Mouse (Mus musculus) neutrophil, adult 5-6 weeks (primary cell): Measurements from ENCODE around the gene Ano5. TPM values are rescaled to one million over a fixed set of nuclear protein-coding genes. Genes with fewer than 3 reads are reported as not detected.

Experiments used
- ATAC-seq: fragments of 151-379, 151-347 bp; 2 replicates; pipeline ENCODE4 v1.8.0; 2017; ENCODE audit warnings: mild to moderate bottlenecking, moderate TSS enrichment; ENCODE audit not compliant: insufficient number of reproducible peaks, poor library complexity, low FRiP score, severe bottlenecking; ENCODE audit errors: extremely low read depth
- total RNA-seq: library from RNA; stranded (forward); fragments of 200-1000 nt; gene quantifications from 2 replicates; pipeline ENCODE4 v1.2.3, GENCODE M21; 2017

Gene Ano5
- total RNA-seq, result not detected in 2 replicates

DNA sequence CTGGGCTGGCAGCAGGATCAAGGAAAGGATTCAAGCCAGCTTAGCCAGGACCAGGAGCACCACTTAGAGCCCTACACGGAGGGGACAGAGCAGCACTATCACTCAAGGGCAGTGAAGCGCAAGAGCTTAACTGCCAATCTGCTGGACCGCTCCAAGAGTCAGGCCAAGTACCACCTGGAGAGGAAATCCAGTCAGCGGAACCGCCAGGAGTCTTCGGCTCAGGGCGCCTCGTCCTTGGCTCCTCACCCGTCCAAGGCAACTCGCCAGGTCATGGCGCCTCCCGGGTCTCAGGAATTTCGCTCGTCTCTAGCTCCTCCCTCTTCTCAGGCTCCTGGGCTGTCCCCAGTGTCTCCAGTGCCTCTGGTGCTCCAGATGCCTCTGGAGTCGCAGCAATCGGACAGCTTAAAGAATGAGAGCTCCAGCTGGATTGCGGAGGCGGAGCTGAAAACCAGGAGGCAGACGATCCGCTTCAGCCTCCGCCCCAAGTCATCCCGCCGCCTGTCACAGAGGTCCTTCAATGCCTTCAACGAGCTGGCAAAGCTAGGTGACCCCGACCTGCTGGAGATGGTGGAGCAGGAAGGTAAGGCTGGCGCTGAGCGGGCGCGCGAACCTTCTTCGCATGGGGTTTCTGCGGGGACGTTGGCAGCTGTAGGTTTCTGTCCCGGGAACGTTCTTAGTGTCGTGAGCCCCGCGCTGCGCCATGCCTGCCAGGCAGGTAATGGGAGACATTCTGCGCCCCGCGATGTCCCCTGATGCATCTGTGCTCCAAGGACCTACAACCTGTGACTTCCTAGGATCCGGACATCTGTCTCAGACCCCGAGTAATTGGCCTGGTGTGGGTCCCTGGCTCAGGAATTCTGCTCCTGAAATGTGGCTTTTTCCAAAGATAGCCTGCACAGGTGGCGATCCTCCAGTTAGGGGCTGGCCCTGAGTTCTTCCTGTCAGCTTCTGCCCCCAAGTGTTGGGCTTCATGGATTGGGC lies at the start of gene Ano5:
TSS of gene Ano5 (plus strand) at position 359 of the 981 bp plus-strand sequence.
- no peak for ATAC-seq

DNA sequence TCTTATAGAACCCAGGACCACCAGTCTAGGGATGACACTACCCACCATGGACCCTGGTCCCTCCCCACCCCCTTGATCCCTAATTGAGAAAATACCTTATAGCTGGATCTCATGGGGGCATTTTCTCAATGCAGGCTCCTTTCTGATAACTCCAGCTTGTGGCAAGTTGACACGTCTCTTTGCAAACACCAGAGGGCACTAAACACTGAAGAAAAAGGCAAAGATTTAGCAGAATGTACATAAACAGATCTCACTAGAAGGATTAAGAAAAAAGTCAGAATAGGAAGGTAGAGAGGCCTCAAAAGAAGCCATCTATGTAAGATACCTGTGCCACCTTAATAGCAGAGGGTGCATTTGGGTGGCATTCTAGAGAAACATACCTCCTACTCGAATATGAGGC lies 11.4 kb upstream of the Ano5 start:
- ATAC-seq, result no peak

DNA sequence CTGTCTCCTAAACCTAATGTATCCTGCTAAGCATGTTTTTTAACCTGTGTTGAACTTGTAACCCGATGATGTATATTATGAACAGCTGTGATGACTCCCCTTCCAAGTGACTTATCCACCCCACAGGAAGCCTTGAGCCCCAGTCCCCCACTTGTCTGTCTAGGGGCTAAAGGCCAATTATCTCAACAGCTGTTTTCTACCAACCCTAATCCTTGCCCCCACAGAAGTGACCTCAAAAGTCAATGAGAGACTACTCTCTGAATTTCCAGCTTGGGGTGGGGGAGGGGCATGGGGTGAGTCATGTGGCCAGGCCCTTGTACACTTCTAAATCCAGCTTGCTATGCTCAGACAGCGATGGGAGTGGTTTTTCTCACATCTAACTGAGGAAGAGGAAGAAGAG lies 6.9 kb upstream of the Ano5 start:
- ATAC-seq, result no peak

DNA sequence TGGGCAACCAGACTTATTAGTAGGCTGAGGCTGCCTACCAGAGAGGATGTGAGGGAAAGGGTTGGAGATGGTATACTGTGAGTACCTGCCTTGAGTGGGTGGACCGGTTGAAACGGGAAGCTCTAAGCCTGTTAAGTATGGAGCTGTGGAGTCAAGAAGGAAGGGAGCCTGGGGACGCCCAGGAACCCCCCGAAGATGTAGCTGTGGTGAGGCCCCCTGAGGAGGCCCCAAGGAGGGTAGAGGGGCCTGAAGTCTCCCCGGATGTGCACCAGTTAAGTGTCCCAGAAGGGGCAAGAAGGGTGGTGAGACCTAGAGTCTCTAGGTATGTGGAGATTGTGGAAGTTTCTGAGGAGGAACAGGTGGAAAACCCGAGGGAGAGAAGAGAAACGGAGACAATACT lies 682 bp upstream of the Ano5 start:
- no peak for ATAC-seq

DNA sequence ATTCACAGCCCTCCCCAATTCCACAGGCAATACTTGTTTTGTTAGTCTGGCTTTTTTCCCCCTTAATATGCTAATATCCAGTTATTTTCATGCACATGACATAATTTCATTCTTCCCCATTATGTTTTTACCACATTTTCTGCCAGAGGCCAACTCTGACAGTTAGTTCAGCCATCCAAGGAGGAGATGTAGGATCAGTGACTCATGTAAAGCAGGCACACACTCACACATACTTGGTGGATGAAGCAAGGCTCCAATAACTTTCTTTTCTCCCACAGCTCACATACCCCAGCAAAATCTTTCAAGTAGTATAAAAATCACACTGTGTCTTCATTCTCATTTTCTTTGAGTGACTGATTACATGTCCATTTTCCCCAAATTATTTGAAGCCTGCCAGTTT lies 28.5 kb downstream of the Ano5 start:
- no peak for ATAC-seq

DNA sequence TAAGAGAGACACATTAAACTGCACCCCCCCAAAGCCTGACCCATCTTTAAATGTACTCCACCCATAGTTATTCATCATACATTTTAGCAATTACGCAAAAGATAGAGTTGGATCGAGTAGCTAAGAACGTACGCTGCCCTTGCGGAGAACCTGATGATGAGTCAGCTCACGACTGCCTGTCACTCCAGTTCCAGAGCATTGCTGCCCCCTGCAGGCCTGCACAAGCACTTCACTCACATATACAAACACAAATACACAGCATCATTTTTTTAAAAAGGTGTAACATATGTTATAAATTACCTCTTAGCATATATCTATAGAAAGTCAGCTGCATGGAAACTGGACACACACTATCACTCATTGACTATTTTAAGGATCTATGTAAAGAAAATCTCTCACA lies 29.9 kb downstream of the Ano5 start:
- ATAC-seq, result no peak

DNA sequence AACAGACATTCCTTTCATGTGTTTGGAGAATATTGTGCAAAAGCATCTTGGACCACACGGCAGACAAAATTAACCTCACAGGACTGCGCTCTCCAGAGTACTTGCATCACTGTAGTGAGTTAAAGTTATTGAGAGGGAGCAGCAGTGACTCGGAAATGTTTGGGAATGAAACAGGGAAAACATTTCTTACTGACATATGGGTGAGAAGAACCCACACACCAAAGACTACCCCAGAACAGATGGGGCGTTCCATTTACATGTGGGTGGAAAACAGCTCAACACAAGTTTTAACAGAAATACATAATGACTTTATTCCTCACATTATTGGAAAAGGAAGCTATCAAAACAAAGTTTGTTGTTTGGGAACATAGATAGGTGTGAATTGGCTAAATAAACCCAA lies 89.2 kb downstream of the Ano5 start:
- no peak for ATAC-seq

DNA sequence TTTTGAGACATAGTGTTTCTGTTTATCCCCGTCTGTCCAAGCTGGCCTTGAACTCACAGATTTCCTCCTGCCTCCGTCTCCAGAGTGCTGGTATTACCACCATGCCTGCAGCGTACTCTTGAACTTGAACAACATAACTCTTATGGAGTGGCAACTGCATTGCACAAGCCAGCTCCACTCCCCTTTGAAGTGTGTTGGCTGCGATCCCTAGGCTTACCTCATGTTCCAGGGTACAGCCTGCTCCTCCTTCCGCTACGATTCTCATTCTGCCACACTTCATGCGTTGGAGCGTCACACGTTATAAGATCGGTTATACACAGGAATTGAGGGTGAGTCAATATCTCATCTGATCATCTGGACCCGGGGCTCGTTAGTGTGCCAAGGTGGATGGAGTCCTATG lies 92.9 kb downstream of the Ano5 start:
- no peak for ATAC-seq

DNA sequence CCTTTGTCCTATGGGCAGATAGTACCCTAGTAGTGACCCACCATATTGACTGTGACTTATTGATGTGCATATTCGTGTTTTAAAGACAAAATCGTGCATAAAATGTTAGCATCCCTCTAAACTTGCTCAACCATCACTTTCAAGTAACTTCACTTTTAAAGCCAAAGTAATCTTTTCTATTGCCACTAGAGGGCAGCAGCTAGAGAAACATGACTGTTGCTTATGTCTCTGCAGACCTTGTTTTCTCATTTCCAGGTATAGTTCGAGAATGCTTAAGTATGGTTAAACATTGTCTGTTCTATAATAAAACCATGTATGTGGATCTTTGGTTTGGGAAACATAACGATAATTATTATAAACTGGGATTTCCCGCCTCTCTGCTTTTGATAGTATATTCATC lies 103.6 kb downstream of the Ano5 start:
- ATAC-seq, result no peak

DNA sequence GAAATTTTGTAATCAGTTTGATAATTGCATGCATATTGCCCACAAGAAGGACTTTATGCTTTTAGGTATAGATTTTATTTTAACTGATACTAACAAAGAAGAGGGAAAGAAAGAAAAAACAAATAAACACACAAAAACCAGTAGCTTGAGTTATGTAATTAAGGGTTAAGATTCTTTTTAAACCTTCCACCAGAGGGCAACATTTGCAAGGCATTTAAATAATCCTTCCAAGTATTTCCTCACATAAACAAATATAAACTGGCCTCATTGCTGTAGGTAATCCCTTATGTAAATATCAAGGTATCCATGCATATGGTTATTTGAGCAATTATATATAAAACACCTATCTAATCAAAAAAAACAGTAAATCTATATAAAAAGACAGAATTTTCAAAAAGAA lies 107.1 kb downstream of the Ano5 start:
- ATAC-seq, result no peak

DNA sequence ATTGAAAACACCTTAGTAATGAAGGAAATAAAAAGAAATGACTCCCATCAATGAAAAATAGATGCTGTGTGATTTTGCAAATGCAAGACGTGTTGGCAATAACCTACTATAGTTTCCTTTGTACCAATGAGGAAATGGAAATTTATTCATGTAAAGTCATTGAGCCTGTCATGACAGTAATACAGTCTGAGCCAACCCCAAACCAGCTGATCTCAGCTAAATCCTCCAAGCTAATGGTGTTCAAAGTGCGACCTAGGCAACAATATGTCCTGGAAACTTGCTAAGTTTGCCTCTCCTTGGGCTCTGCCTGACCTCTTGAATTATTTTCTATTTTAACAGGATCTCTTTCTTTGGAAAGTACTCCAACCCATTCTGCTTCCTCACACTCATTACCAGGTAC lies 107.6 kb downstream of the Ano5 start:
- ATAC-seq, result no peak

DNA sequence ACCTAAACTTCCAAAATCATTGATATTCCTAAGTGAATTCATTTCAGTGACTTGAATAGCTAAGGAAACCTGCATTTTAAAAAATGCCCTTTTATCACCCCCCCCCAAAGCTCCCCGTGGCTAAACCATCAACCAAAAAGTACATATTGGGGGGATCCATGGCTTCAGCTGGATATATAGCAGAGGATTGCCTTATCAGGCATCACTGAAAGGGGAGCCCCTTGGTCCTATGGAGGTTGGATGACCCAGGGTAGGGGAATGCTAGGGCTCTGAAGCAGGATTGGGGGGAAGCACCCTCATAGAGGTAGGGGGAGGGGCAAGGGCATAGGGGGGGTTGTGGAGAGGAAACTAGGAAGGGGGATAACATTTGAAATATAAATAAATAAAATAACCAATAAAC lies 109.1 kb downstream of the Ano5 start:
- ATAC-seq, result no peak

DNA sequence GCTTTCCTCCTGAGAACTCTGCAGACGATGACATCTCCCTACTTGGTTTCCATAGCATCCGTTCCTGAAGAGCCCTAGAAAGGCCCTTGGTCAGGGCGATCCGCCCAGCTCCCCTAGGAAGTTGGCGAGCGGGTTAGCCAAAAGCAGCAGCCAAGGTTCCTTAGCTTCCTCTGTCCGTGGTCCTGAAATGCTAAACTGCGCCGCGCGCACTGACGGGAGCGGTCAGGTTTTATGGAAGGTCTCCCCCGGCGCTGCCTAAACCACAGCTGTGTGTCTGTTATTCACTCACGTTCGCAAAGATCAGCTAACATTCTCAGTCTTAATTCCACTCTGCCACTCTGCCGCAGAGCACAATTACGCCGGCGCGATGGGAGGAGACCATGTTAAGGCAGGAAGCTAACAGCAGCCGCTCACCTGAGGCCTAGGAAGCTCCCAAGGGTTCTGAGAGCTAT lies 110.9 kb downstream of the Ano5 start, which contains the start of gene Slc17a6:
TSS of gene Slc17a6 (plus strand) at position 313 of the 452 bp plus-strand sequence.
- ATAC-seq, result no peak

DNA sequence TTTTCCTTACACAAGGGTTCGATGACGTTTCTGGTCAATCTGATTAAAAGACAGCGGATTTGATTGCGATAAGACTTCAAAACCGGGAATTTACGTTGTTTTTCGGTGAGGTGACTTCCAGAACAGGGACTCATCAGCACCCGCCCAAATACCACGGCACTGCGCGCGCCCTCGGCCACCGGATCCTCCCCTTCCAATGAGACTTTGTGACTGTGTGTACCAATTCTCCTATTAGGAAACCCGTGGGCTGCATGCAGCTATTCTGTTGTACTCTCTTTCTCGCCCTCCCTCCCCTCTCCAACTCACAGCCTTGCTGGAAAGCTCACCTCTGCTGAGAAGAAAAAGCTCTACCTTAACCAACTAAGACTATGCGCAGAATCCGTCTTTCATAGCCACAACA lies 111.4 kb downstream of the Ano5 start:
- no peak for ATAC-seq

DNA sequence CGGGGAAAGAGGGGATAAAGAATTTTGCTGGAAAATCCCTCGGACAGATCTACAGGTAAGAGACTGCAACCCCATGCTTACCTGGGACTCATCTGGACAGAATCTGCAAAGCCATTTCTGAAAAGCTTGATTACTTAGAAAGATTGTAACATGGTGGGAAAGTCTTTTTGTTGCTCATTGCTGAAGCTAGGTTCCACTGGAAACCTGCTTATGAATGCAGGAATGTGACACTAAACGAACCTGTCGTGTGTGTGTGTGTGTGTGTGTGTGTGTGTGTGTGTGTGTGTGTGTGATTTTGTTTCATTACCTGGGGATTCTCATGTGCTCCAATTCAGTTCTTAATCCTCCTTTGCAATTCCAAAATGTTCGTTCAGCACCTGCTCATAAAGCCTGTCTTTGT lies 111.8 kb downstream of the Ano5 start:
- no peak for ATAC-seq

DNA sequence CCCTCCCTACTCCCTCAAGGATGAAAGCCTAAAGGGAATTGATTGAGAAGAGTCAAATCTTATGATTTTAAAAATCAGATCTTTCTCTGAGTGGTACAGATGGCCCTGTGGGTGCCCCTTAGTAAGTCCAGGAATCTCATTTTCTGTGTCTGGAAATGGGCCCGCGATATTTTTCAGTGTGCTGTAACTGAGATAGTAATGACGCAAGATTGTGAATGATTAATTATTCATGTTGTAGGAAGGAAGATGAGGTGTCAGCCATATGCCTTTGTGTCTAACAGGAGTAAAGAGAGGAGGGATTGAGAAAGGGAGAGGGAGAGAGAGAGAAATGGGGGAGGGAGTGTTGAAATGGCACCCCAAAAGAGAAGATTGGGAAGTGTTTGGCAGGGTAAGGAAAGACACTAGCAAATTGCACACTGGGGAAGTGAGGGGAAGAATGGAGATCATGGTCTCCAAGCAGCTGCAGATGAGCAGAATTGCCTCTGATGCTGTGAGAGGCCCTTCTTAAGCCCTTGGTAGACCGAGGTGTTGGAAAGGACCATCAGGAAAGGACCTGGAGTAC lies 113.6 kb downstream of the Ano5 start:
- no peak for ATAC-seq

DNA sequence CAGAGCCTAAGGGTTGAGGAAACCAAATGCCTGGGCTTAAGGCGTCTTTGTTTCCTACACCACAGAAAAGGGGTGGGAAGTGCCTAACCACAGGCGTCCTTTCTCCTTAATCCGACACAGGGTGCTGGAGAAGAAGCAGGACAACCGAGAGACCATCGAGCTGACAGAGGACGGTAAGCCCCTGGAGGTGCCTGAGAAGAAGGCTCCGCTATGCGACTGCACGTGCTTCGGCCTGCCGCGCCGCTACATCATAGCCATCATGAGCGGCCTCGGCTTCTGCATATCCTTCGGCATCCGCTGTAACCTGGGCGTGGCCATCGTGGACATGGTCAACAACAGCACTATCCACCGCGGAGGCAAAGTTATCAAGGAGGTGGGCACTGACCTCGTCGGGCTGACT lies 114.3 kb downstream of the Ano5 start:
- ATAC-seq, result no peak

DNA sequence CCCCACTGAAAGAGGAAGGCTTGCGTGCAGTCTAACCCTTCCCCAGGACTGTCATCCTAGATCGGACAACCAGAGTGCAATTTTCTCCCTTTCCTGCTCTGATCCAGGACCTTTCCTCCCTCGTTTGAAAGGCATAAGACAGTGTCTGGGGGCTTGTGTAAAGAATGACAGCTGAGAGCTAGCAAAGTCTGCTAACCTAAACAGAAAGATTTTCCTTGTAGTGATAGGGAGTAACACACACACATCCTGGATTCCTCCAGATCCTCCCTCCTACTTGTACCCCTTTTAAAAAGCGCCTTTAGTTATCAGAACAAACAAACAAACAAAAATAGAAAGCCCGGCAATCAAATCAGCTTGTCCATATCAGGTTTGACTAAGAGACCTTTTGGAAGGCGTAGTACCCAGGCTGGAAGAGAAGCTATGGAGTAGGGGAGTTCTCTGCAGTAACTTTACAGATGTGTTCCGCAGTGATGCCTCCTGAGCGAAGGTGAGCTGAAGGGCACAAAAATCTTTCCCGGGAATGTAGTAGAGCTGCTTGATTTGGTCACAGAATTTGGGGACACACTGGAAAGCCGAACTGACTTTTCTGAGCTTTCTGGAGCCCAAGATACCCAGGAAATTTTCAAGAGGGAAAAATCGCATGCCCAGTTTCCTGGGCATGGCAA lies 114.9 kb downstream of the Ano5 start:
- no peak for ATAC-seq

DNA sequence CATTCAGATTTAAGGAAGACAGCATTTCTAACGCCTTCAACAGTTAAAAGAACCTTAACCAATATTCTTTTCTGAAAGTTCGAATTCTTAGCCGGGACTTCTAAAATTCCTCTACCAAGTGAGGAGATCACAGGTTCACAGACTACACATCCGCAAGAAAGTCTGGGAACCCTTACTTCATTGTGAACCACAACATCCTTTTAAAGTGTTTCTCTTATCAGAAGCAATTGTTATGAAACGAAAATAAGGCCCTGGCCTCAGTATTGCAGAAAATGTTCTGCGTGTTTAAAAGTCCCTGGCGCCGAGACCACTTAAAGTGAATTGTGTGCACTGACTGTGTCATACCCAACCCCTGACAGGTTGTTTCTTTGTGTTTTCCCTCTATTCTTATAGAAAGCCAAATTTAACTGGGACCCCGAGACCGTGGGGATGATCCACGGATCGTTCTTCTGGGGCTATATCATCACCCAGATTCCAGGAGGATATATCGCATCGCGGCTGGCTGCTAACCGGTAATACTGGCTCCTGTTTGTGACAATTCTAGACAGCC lies 115.7 kb downstream of the Ano5 start:
- no peak for ATAC-seq
